Mouse (Mus musculus) CH12.LX (cell line): ENCODE results near the gene Ddx55. TPM values are rescaled to one million over a fixed set of nuclear protein-coding genes. Genes with fewer than 3 reads are reported as not detected.

ENCODE experiments used
- DNase-seq: peaks from one replicate; pipeline ENCODE4 v3.0.0-alpha.2; 2013; ENCODE audit errors: extremely low read depth
- H3K27ac ChIP-seq: 2 replicates; pipeline ENCODE4 v1.5.1; 2012; ENCODE audit warnings: low read depth, mild to moderate bottlenecking, control low read depth, moderate library complexity; ENCODE audit not compliant: insufficient read depth
- H3K27me3 ChIP-seq: replicated peaks from 2 replicates; pipeline ENCODE3; 2012; ENCODE audit warnings: inconsistent platforms
- H3K36me3 ChIP-seq, 2 experiments: replicated peaks in 1 of 2; 2 replicates each; pipeline versions ENCODE3 to v1.6.1; 2012; ENCODE audit warnings: inconsistent platforms in 1 of 2, low read length in 1 of 2, mild to moderate bottlenecking in 1 of 2, mixed read lengths in 1 of 2, moderate library complexity in 1 of 2; ENCODE audit not compliant: control insufficient read depth in 1 of 2, insufficient read depth in 1 of 2
- H3K4me1 ChIP-seq, 2 experiments: 2 replicates each; pipeline ENCODE4 v1.6.1; 2012; ENCODE audit warnings: inconsistent platforms in 1 of 2, moderate library complexity in 1 of 2; ENCODE audit not compliant: insufficient read depth in 2 of 2, control insufficient read depth in 1 of 2
- H3K4me2 ChIP-seq: 2 replicates; pipeline ENCODE4 v1.6.1; 2012; ENCODE audit warnings: low read depth, mild to moderate bottlenecking, control low read depth; ENCODE audit not compliant: poor library complexity, insufficient read depth, severe bottlenecking
- H3K4me3 ChIP-seq, 3 experiments: fragments of 150-350 bp in 1 of 3; sonication (generic) in 1 of 3; replicated peaks in 1 of 3; 2 replicates each; pipeline versions ENCODE3 to v1.5.1; 2011 to 2012; ENCODE audit warnings: low read depth in 2 of 3, low read length in 2 of 3, mild to moderate bottlenecking in 2 of 3, moderate library complexity in 2 of 3, control low read depth in 1 of 3, improper control_type of control experiment in 1 of 3, inconsistent platforms in 1 of 3, mixed read lengths in 1 of 3; ENCODE audit not compliant: poor library complexity in 1 of 3
- H3K79me2 ChIP-seq: replicated peaks from 2 replicates; pipeline ENCODE4 v1.6.1; 2012; ENCODE audit warnings: mild to moderate bottlenecking, moderate library complexity; ENCODE audit not compliant: control insufficient read depth, poor library complexity, insufficient read depth, severe bottlenecking; ENCODE audit errors: extremely low read depth
- H3K9ac ChIP-seq: 2 replicates; pipeline ENCODE4 v1.6.1; 2012; ENCODE audit warnings: low read depth, mild to moderate bottlenecking, control low read depth, moderate library complexity; ENCODE audit not compliant: insufficient read depth
- H3K9me3 ChIP-seq: replicated peaks from 2 replicates; pipeline ENCODE3; 2012; ENCODE audit warnings: low read length, inconsistent platforms, mixed read lengths
- BHLHE40 ChIP-seq: IDR thresholded peaks from 2 replicates; pipeline ENCODE4 v1.6.1; 2011; ENCODE audit warnings: mild to moderate bottlenecking, low read depth, low read length, improper control_type of control experiment
- CHD1 ChIP-seq: IDR thresholded peaks from 2 replicates; pipeline ENCODE4 v1.6.1; 2012; ENCODE audit warnings: low read depth, low read length, improper control_type of control experiment, inconsistent platforms
- CHD2 ChIP-seq: IDR thresholded peaks from 2 replicates; pipeline ENCODE4 v1.6.1; 2011; ENCODE audit warnings: low read length, improper control_type of control experiment
- CTCF ChIP-seq, 2 experiments: IDR thresholded peaks in 1 of 2; conservative IDR thresholded peaks in 1 of 2; 2 replicates each; pipeline ENCODE4 v1.5.1; 2011 to 2012; ENCODE audit warnings: low read depth in 2 of 2, low read length in 2 of 2, improper control_type of control experiment in 1 of 2, inconsistent platforms in 1 of 2, mild to moderate bottlenecking in 1 of 2, moderate library complexity in 1 of 2
- E2F4 ChIP-seq: IDR thresholded peaks from 2 replicates; pipeline ENCODE4 v1.6.1; 2011; ENCODE audit warnings: low read depth, low read length, improper control_type of control experiment; ENCODE audit not compliant: insufficient replicate concordance
- EP300 ChIP-seq: IDR thresholded peaks from 2 replicates; pipeline ENCODE4 v1.6.1; 2011; ENCODE audit warnings: low read length, improper control_type of control experiment
- ETS1 ChIP-seq: conservative IDR thresholded peaks from 2 replicates; pipeline ENCODE4 v1.6.1; 2012; ENCODE audit warnings: low read depth, mild to moderate bottlenecking, inconsistent platforms, low read length, improper control_type of control experiment, moderate library complexity
- HCFC1 ChIP-seq: IDR thresholded peaks from 2 replicates; pipeline ENCODE4 v1.6.1; 2012; ENCODE audit warnings: low read depth, mild to moderate bottlenecking, inconsistent platforms, low read length, improper control_type of control experiment
- IRF4 ChIP-seq: IDR thresholded peaks from 2 replicates; pipeline ENCODE4 v1.6.1; 2014; ENCODE audit warnings: low read depth, mild to moderate bottlenecking, inconsistent platforms, low read length, improper control_type of control experiment
- JUN ChIP-seq: IDR thresholded peaks from 2 replicates; pipeline ENCODE4 v1.6.1; 2011; ENCODE audit warnings: low read depth, mild to moderate bottlenecking, low read length, improper control_type of control experiment, moderate library complexity; ENCODE audit not compliant: insufficient read depth
- JUND ChIP-seq: conservative IDR thresholded peaks from 2 replicates; pipeline ENCODE4 v1.6.1; 2011; ENCODE audit warnings: low read depth, low read length, improper control_type of control experiment
- MAFK ChIP-seq: IDR thresholded peaks from 2 replicates; pipeline ENCODE4 v1.6.1; 2011; ENCODE audit warnings: low read length, improper control_type of control experiment; ENCODE audit not compliant: insufficient replicate concordance
- MAX ChIP-seq: IDR thresholded peaks from 2 replicates; pipeline ENCODE4 v1.6.1; 2011; ENCODE audit warnings: low read length, improper control_type of control experiment
- MEF2A ChIP-seq: IDR thresholded peaks from 2 replicates; pipeline ENCODE4 v1.6.1; 2014; ENCODE audit warnings: low read depth, mild to moderate bottlenecking, inconsistent platforms, low read length, improper control_type of control experiment, borderline replicate concordance
- NELFE ChIP-seq: IDR thresholded peaks from 2 replicates; pipeline ENCODE4 v1.6.1; 2011; ENCODE audit warnings: low read depth, low read length, improper control_type of control experiment
- NRF1 ChIP-seq: IDR thresholded peaks from 2 replicates; pipeline ENCODE4 v1.6.1; 2014; ENCODE audit warnings: low read depth, mild to moderate bottlenecking, inconsistent platforms, low read length, improper control_type of control experiment, moderate library complexity
- PAX5 ChIP-seq: IDR thresholded peaks from 2 replicates; pipeline ENCODE4 v1.6.1; 2012; ENCODE audit warnings: low read length, inconsistent platforms, mixed read lengths
- POLR2AphosphoS2 ChIP-seq: IDR thresholded peaks from 2 replicates; pipeline ENCODE4 v1.6.1; 2011; ENCODE audit warnings: low read depth, low read length, improper control_type of control experiment
- SIN3A ChIP-seq: IDR thresholded peaks from 2 replicates; pipeline ENCODE4 v1.6.1; 2012; ENCODE audit warnings: low read length, improper control_type of control experiment, inconsistent platforms
- TBP ChIP-seq: conservative IDR thresholded peaks from 2 replicates; pipeline ENCODE4 v1.6.1; 2011; ENCODE audit warnings: low read depth, low read length, improper control_type of control experiment
- UBTF ChIP-seq: IDR thresholded peaks from 2 replicates; pipeline ENCODE4 v1.6.1; 2012; ENCODE audit warnings: low read depth, mild to moderate bottlenecking, inconsistent platforms, low read length, improper control_type of control experiment, moderate library complexity
- ZMIZ1 ChIP-seq: IDR thresholded peaks from 2 replicates; pipeline ENCODE4 v1.6.1; 2012; ENCODE audit warnings: low read depth, mild to moderate bottlenecking, inconsistent platforms, low read length, improper control_type of control experiment
- ZNF384 ChIP-seq: IDR thresholded peaks from 2 replicates; pipeline ENCODE4 v1.6.1; 2012; ENCODE audit warnings: low read depth, low read length, improper control_type of control experiment, inconsistent platforms
- dilution Hi-C: fragments of 300-500 bp; cut with MboI; formaldehyde crosslinking; loops from 2 replicates; pipeline ENCODE4 v1.14.3; 2020; ENCODE audit warnings: low sequenced_read_pairs; ENCODE audit not compliant: extremely low pct_unique_long_range_greater_than_20kb, extremely low pct_ligation_motif_present
- in situ Hi-C: fragments of 300-500 bp; cut with MboI; formaldehyde crosslinking; loops from 3 replicates; pipeline ENCODE4 v1.14.3; 2019; ENCODE audit warnings: low sequenced_read_pairs, low pct_ligation_motif_present, low pct_unique_long_range_greater_than_20kb, mixed read lengths
- polyA plus RNA-seq: library from polyadenylated mRNA; unstranded; fragments of >175 nt; gene quantifications from 2 replicates; pipeline ENCODE4 v1.2.1, GENCODE M21; 2012; ENCODE audit warnings: low read depth; ENCODE audit not compliant: insufficient read length
- total RNA-seq, 2 experiments: library from RNA; depleted of rRNA; stranded (reverse); fragments of 300-350 nt in 1 of 2; fragments of >200 nt in 1 of 2; gene quantifications; 2 replicates each; pipeline ENCODE4 v1.2.3; 2012 to 2014

The Ddx55 gene
- total and polyA plus RNA-seq, 3 experiments, result 15.1 to 25.9 (median 18.2) TPM

DNA sequence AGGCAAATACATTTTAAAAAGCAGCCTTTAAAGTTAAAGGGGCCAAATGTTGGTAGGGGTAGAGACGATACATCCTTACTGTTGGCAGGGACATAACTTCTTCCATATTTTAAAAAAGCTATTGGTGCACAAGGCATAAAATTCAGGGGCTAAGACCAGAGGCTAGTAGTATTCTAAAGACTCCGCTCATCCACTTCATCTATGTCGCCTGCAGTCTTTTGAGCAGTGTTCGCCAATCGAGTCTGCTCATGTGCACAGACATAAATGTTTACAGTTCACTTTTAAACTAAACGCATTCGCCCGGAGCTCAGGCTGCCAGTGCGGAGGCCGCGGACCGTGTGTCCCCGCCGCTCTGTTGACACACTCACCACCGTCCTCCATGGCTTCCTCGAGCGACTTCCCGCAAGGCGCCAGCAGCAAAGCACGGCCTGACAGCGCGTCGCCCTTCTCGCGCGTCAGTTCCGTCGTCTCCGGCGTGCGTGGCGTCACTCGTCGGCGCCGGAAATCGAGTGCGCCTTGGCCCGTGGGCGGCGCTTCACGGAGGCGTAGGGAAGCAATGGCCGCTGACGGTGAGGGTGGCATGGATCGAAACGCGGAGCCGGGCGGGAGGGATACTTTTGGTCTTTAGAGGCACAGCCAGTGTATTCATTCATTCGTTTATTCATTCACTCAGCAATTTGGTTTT lies 26.1 kb downstream of the Ddx55 start, which contains the start of the genes Eif2b1 and Gtf2h3 (continued):
- TF ChIP-seq SIN3A, result peak; percentile 99
- TF ChIP-seq CHD1, result no peak
- TF ChIP-seq ZMIZ1, result peak; percentile 85; the same call in 1 of the 2 replicates
- no peak; the same call in 1 of the 2 replicates for TF ChIP-seq EP300
- no peak; the same call in 1 of the 2 replicates for TF ChIP-seq E2F4
- no peak for TF ChIP-seq JUN
- TF ChIP-seq ZNF384, result no peak
- peak; percentile 37; the same call in 1 of the 2 replicates for TF ChIP-seq ETS1
- TF ChIP-seq NRF1, result peak; percentile 57
- peak; percentile 87 for TF ChIP-seq MEF2A
- peak; percentile 94 for TF ChIP-seq MAX
- no peak for TF ChIP-seq MAFK
- TF ChIP-seq CHD2, result no peak
- TF ChIP-seq BHLHE40, result peak; percentile 60
- TF ChIP-seq JUND, result no peak
- peak; percentile 97 for TF ChIP-seq HCFC1
- peak; percentile 48; the same call in 1 of the 2 replicates for TF ChIP-seq POLR2AphosphoS2

DNA sequence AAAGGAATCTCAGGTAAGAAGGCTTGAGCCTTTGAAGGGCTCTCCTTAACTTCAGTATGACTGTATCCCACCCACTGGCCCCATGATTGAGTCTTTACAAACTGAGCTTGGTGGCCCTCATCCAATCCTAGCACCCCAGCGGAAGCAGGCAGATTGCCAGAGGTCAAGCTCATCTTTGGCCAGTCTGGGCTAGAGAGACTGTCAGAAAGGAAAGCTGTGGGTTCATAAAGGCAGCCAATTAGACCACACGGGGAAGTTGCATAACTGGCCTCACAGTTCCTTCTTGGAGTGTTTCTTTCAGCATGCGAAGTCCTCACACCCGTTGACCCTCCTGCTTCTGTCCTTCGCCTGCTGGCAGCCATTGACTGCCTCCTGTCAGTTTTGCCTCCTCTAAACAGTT lies 29.9 kb downstream of the Ddx55 start:
- DNase-seq, result no peak
- Histone ChIP-seq H3K27me3 (no peaks in the 10 kb centered on the region), H3K9me3 (peaks cover 4% of the 10 kb centered on the region), H3K4me3 (no peak overlapping the region), H3K4me1 (peaks cover 8 to 25% of the 10 kb centered on the region in 2 experiments; a peak in 3 of 4 replicates), H3K27ac (no peak overlapping the region), H3K4me2 (no peak overlapping the region), H3K79me2 (peaks cover 26% of the 10 kb centered on the region), H3K9ac (no peak overlapping the region), H3K36me3 (peaks cover 30 to 63% of the 10 kb centered on the region in 2 experiments)
- no peak for TF ChIP-seq CHD2
- TF ChIP-seq CTCF (conservative IDR thresholded peaks at IDR 0.05 in 1 of 2, IDR thresholded peaks at IDR 0.05 in 1 of 2; ENCODE audit: low read depth in 2 of 2, low read length in 2 of 2), result no peak
- no peak for TF ChIP-seq NELFE
- no peak for TF ChIP-seq UBTF
- TF ChIP-seq EP300, result no peak
- no peak for TF ChIP-seq TBP
- TF ChIP-seq PAX5, result no peak
- TF ChIP-seq IRF4, result no peak
- TF ChIP-seq MEF2A, result no peak
- in situ Hi-C loops, result no loop called here
- dilution Hi-C loops, result no loop called here
